Mouse (Mus musculus): ENCODE measurements around the gene Dnmt1. TPM values are rescaled to one million over a fixed set of nuclear protein-coding genes. Genes with fewer than 3 reads are reported as not detected.

The Dnmt1 gene
- polyA plus RNA-seq, 1 experiment from 2014 or later = 80.0 TPM

GRCm38 (mm10) chr9:20898511-20899073, 61.1 kb downstream of the Dnmt1 start, which contains the start of gene Eif3g:
Gene Eif3g (minus strand): TSS chr9:20898623.
- H3K36me3 ChIP-seq = peaks cover 28% of the 10 kb centered on the region
- no peaks in the 10 kb centered on the region for H3K27me3 ChIP-seq
- 4% methylated on average over 34 of the region's 34 CpGs for WGBS
- ATAC-seq (replicated peaks) = peak; percentile 89
- H3K4me3 ChIP-seq = peak within 1 kb of the TSS; percentile 74
- H3K27ac ChIP-seq (replicated peaks) = peak within 1 kb of the TSS; percentile 51
- no peaks in the 10 kb centered on the region for H3K9me3 ChIP-seq
- H3K9ac ChIP-seq (replicated peaks) = peak within 1 kb of the TSS; percentile 77
- peak within 1 kb of the TSS; percentile 87 for H3K4me2 ChIP-seq (replicated peaks)
- peaks cover 17% of the 10 kb centered on the region for H3K4me1 ChIP-seq

- Histone ChIP-seq H3K27ac (replicated peaks) (peak overlapping the region; percentile 51), H3K4me2 (replicated peaks) (peak overlapping the region; percentile 87), H3K27me3 (no peaks in the 10 kb centered on the region), H3K4me3 (peak overlapping the region; percentile 74), H3K9ac (replicated peaks) (peak overlapping the region; percentile 77), H3K36me3 (peaks cover 34% of the 10 kb centered on the region), H3K9me3 (no peaks in the 10 kb centered on the region), H3K4me1 (peaks cover 17% of the 10 kb centered on the region)
- WGBS = 8% methylated on average over 21 of the region's 39 CpGs
- peak; percentile 57 for ATAC-seq (replicated peaks)
Measured at GRCm38 (mm10) chr9:20897736-20898510, 61.8 kb downstream of the Dnmt1 start.

- Histone ChIP-seq H3K27ac (replicated peaks) (no peak overlapping the region), H3K4me3 (no peak overlapping the region), H3K36me3 (peaks cover 60% of the 10 kb centered on the region), H3K9me3 (no peaks in the 10 kb centered on the region), H3K4me2 (replicated peaks) (no peak overlapping the region), H3K9ac (replicated peaks) (no peak overlapping the region), H3K4me1 (peaks cover 17% of the 10 kb centered on the region), H3K27me3 (no peaks in the 10 kb centered on the region)
- WGBS = 96% methylated on average over 9 of the region's 9 CpGs
- ATAC-seq (replicated peaks) = no peak
Measured at GRCm38 (mm10) chr9:20895382-20895781, 64.3 kb downstream of the Dnmt1 start.

DNA sequence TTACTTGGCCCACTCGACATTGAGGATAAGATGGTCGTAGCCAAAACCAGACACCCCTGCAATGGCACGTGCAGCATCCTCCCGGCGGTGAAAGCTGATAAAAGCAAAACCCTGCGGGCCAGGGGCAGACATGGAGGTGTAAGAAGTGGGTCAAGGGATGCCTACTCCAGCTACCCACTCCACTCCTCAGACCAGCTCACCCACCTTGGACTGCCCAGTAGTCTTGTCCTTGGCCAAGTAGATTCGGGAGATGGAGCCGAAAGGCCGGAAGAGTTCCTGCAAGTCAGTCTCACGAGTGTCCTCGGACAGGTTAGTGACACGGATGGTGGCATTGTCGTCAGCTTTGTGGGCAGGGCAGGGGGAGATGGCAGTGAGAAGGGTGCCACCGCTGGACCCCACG, 65.1 kb downstream of the Dnmt1 start:
- WGBS = 94% methylated on average over 15 of the region's 15 CpGs
- no peaks in the 10 kb centered on the region for H3K9me3 ChIP-seq
- H3K9ac ChIP-seq (replicated peaks) = no peak overlapping the region
- H3K4me1 ChIP-seq = peaks cover 17% of the 10 kb centered on the region
- peaks cover 67% of the 10 kb centered on the region for H3K36me3 ChIP-seq
- no peak for ATAC-seq (replicated peaks)
- no peak overlapping the region for H3K4me2 ChIP-seq (replicated peaks)
- H3K4me3 ChIP-seq = no peak overlapping the region
- H3K27ac ChIP-seq (replicated peaks) = no peak overlapping the region
- H3K27me3 ChIP-seq = no peaks in the 10 kb centered on the region

GRCm38 (mm10) chr9:20893590-20894343, 65.9 kb downstream of the Dnmt1 start:
- no peak overlapping the region for H3K4me2 ChIP-seq (replicated peaks)
- no peak overlapping the region for H3K4me3 ChIP-seq
- H3K9ac ChIP-seq (replicated peaks) = no peak overlapping the region
- no peaks in the 10 kb centered on the region for H3K27me3 ChIP-seq
- H3K4me1 ChIP-seq = peaks cover 23% of the 10 kb centered on the region
- no peaks in the 10 kb centered on the region for H3K9me3 ChIP-seq
- 87% methylated on average over 13 of the region's 13 CpGs for WGBS
- H3K36me3 ChIP-seq = peaks cover 71% of the 10 kb centered on the region
- ATAC-seq (replicated peaks) = no peak
- H3K27ac ChIP-seq (replicated peaks) = no peak overlapping the region

DNA sequence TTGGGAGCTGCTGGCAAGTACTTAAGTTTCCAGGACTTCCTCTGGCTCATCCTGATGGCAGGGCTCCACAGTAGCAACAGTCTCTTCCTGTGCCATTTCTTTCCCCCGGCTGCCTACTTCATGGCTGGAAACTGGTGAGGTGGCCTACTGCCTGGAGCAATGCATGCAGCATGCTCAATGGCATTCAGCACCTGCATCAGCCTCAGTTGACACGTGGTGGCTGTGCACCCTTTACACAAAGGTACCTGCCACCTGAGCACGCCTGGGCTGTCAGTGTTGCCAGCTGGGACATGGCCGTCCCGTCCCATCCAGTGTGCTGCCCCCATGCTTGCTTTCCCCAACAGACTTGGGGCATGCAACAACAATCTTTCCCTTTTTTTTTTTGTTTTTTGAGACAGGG, 66.6 kb downstream of the Dnmt1 start:
- 60% methylated on average over 5 of the region's 5 CpGs for WGBS
- H3K9ac ChIP-seq (replicated peaks) = no peak overlapping the region
- peaks cover 24% of the 10 kb centered on the region for H3K4me1 ChIP-seq
- no peak overlapping the region for H3K27ac ChIP-seq (replicated peaks)
- H3K4me2 ChIP-seq (replicated peaks) = no peak overlapping the region
- H3K4me3 ChIP-seq = no peak overlapping the region
- no peaks in the 10 kb centered on the region for H3K27me3 ChIP-seq
- H3K36me3 ChIP-seq = peaks cover 71% of the 10 kb centered on the region
- no peaks in the 10 kb centered on the region for H3K9me3 ChIP-seq
- no peak for ATAC-seq (replicated peaks)

GRCm38 (mm10) chr9:20892104-20892653, 67.5 kb downstream of the Dnmt1 start:
- peaks cover 71% of the 10 kb centered on the region for H3K36me3 ChIP-seq
- H3K27ac ChIP-seq (replicated peaks) = no peak overlapping the region
- no peak overlapping the region for H3K9ac ChIP-seq (replicated peaks)
- no peaks in the 10 kb centered on the region for H3K9me3 ChIP-seq
- H3K27me3 ChIP-seq = no peaks in the 10 kb centered on the region
- H3K4me2 ChIP-seq (replicated peaks) = no peak overlapping the region
- H3K4me3 ChIP-seq = no peak overlapping the region
- ATAC-seq (replicated peaks) = no peak
- H3K4me1 ChIP-seq = peaks cover 18% of the 10 kb centered on the region
- 73% methylated on average over 5 of the region's 5 CpGs for WGBS

DNA sequence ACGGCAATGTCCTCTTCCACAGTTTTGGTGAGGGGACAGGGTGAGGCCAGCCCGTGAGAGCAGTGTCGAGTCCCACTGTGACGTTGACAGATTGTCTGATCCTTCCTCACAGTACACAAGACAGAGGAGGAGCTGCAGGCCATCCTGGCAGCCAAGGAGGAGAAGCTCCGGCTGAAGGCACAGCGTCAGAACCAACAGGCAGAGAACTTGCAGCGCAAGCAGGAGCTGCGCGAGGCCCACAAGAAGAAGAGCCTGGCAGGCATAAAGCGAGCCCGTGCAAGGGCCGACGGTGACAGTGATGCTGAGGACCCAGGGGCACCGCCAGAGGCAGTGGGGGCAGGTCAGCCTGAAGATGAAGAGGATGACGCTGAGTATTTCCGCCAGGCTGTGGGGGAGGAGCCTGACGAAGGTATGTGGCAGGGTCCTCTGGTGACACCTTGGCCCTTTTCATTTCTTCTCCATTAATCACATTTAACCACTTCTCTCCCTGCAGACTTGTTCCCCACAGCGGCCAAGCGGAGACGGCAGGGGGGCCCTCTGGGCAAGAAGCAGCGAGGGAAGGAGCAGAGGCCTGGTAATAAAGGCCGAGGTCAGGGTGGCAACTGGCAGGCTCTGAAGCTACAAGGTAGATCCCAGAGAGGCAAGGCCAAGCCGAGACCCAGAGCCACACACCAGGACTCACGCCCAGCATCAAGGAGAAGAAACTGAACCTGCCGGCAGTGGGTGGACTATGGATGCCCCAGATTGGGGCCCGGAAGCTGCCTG, 68.2 kb downstream of the Dnmt1 start:
- H3K36me3 ChIP-seq = peaks cover 71% of the 10 kb centered on the region
- ATAC-seq (replicated peaks) = no peak
- no peak overlapping the region for H3K9ac ChIP-seq (replicated peaks)
- H3K4me2 ChIP-seq (replicated peaks) = no peak overlapping the region
- WGBS = 85% methylated on average over 26 of the region's 26 CpGs
- H3K4me3 ChIP-seq = no peak overlapping the region
- H3K4me1 ChIP-seq = peaks cover 14% of the 10 kb centered on the region
- no peaks in the 10 kb centered on the region for H3K27me3 ChIP-seq
- no peaks in the 10 kb centered on the region for H3K9me3 ChIP-seq
- H3K27ac ChIP-seq (replicated peaks) = no peak overlapping the region

- no peak overlapping the region for H3K4me3 ChIP-seq
- H3K36me3 ChIP-seq = peaks cover 61% of the 10 kb centered on the region
- no peak overlapping the region for H3K27ac ChIP-seq (replicated peaks)
- peaks cover 14% of the 10 kb centered on the region for H3K4me1 ChIP-seq
- WGBS = 92% methylated on average over 5 of the region's 5 CpGs
- no peak overlapping the region for H3K9ac ChIP-seq (replicated peaks)
- no peak overlapping the region for H3K4me2 ChIP-seq (replicated peaks)
- no peaks in the 10 kb centered on the region for H3K27me3 ChIP-seq
- H3K9me3 ChIP-seq = no peaks in the 10 kb centered on the region
- no peak for ATAC-seq (replicated peaks)
Measured at GRCm38 (mm10) chr9:20890411-20890810, 69.3 kb downstream of the Dnmt1 start.

DNA sequence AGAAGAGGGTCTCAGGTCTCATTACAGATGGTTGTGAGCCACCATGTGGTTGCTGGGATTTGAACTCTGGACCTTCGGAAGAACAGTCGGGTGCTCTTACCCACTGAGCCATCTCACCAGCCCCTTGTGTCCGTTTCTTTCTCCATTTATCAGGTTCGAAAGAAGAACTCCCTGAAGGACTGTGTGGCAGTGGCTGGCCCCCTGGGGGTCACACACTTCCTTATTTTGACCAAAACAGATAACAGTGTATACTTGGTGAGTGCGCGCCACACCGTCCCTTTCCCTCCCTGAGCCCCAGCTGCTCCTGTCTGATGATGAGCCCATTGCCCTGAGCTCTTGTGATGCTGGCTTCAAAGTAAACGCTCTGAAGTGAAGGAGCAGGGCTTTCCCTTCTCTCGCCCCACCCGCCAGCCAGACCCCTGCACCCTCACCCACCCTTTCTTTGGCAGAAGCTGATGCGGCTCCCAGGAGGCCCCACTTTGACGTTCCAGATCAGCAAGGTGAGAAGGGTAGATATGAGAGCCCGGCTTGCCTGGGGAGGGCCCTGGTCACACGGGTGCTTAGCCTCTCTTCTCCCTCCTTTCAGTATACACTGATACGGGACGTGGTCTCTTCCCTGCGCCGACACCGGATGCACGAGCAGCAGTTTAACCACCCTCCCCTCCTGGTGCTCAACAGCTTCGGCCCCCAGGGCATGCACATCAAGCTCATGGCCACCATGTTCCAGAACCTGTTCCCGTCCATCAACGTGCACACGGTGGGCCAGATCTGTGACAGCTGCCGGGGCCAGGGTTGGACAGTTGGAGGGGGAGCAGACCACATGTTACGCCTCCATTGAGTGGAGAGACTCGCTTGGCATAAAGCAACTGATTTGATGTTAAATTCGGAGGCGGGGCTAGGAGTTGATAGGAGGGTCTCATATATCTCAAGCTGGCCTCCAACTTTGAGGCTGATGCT, 70.2 kb downstream of the Dnmt1 start:
- peaks cover 14% of the 10 kb centered on the region for H3K4me1 ChIP-seq
- 86% methylated on average over 29 of the region's 29 CpGs for WGBS
- H3K9me3 ChIP-seq = no peaks in the 10 kb centered on the region
- H3K27me3 ChIP-seq = no peaks in the 10 kb centered on the region
- no peak overlapping the region; the same call in 1 of the 2 replicates for H3K4me2 ChIP-seq (replicated peaks)
- H3K4me3 ChIP-seq = peak overlapping the region; percentile 64; the same call in 1 of the 2 replicates
- no peak overlapping the region for H3K27ac ChIP-seq (replicated peaks)
- ATAC-seq (replicated peaks) = no peak
- H3K36me3 ChIP-seq = peaks cover 52% of the 10 kb centered on the region
- no peak overlapping the region for H3K9ac ChIP-seq (replicated peaks)

Data from forebrain, embryonic 15.5 days (tissue).